Mouse (Mus musculus) MEL (cell line): ENCODE results near the gene Hipk3.

ENCODE experiments used
- CTCF ChIP-seq, 3 experiments: IDR thresholded peaks in 2 of 3; conservative IDR thresholded peaks in 1 of 3; 2 replicates each; pipeline ENCODE4 v1.5.1; 2011 to 2012; ENCODE audit warnings: low read length in 3 of 3, low read depth in 2 of 3, mild to moderate bottlenecking in 2 of 3, improper control_type of control experiment in 1 of 3, inconsistent platforms in 1 of 3, mixed read lengths in 1 of 3, moderate library complexity in 1 of 3; ENCODE audit not compliant: control insufficient read depth in 1 of 3, insufficient read depth in 1 of 3, poor library complexity in 1 of 3, severe bottlenecking in 1 of 3
- GABPA ChIP-seq: IDR thresholded peaks from 2 replicates; pipeline ENCODE4 v1.6.1; 2012; ENCODE audit warnings: low read depth, mild to moderate bottlenecking, inconsistent platforms, low read length, improper control_type of control experiment, moderate library complexity
- MEF2A ChIP-seq: IDR thresholded peaks from 2 replicates; pipeline ENCODE4 v1.6.1; 2014; ENCODE audit warnings: low read depth, mild to moderate bottlenecking, inconsistent platforms, low read length, improper control_type of control experiment; ENCODE audit not compliant: poor library complexity, insufficient replicate concordance, severe bottlenecking; ENCODE audit errors: extremely low read depth
- POLR2A ChIP-seq, 2 experiments: IDR thresholded peaks; 2 replicates each; pipeline ENCODE4 v1.6.1; 2011 to 2012; ENCODE audit warnings: low read length in 2 of 2, mild to moderate bottlenecking in 2 of 2, control low read depth in 1 of 2, improper control_type of control experiment in 1 of 2, low read depth in 1 of 2, moderate library complexity in 1 of 2; ENCODE audit not compliant: control insufficient read depth in 1 of 2, insufficient read depth in 1 of 2, poor library complexity in 1 of 2

DNA sequence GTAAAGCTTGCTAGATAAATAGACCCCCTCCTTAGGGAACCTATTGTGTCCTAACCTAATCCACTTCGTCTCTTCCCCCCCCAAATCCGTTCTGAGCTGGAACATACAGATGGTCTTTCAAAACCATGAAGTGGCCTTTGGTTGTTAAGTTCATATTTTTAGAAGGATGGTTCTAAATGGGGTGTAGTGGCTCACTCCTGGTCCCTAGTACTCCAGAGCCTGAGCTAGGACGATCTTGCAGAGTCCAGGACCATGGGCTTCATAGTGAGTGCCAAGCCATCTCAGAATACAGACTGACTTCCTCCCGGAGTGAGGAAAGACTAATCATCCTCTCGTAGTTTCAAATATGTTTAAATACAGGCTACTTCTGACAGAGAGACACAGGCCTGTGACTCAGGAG lies 2.0 kb upstream of the Hipk3 start:
- TF ChIP-seq GABPA (no peak), CTCF (IDR thresholded peaks at IDR 0.05 in 2 of 3, conservative IDR thresholded peaks at IDR 0.05 in 1 of 3; ENCODE audit: control insufficient read depth in 1 of 3, insufficient read depth in 1 of 3, low read depth in 2 of 3, low read length in 3 of 3, poor library complexity in 1 of 3, severe bottlenecking in 1 of 3) (no peak), MEF2A (no peak), POLR2A (IDR thresholded peaks at IDR 0.05; ENCODE audit: control insufficient read depth in 1 of 2, insufficient read depth in 1 of 2, low read depth in 1 of 2, low read length in 2 of 2, poor library complexity in 1 of 2) (no peak)
